Mouse (Mus musculus): ENCODE data around the gene Cyp27a1.

DNA sequence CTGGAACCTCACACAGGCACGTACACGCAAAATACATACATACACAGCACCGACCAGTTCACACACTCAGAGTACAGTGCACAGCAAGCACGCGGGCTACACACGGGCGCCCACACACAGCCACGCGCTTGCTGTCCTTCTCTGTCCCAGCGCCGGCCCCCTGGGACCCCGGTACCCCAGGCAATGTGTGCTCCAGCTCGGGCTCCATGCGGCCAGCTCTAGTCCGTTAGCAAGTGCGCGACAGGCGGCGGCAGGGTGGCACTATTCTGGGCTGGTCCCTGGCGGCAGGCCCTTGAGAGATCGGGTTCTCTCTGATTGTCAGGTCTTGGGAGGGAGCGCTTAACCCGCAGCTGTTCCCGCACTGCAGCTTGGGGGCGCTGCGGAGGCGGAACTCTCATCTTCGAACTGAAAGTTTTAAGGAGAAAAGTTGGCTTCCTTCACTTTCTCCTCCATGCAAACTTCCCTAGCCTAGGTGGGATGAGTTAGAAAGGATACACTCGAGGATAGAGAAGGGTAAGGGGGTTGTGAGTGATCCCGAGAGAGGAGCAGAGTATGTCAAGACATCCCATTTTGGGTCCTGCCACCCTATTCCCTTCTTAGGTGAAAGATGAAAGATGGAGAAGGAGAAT is 35.4 kb downstream of the Cyp27a1 start, which contains the start of gene Prkag3:
- TF ChIP-seq CTCF (IDR thresholded peaks at IDR 0.05; ENCODE audit: control insufficient read depth, insufficient read depth, insufficient replicate concordance, low read depth, low read length): peak; percentile 52; the same call in 1 of the 2 replicates
- no peak for TF ChIP-seq POLR2A (IDR thresholded peaks at IDR 0.05; ENCODE audit: control insufficient read depth, low read depth, low read length)

Measured in testis, adult 2 months (tissue).